Mouse (Mus musculus) CH12.LX (cell line): ENCODE data around the gene Adamtsl1. TPM values are rescaled to one million over a fixed set of nuclear protein-coding genes. Genes with fewer than 3 reads are reported as not detected.

ENCODE experiments used
- DNase-seq: peaks from one replicate; pipeline ENCODE4 v3.0.0-alpha.2; 2013; ENCODE audit errors: extremely low read depth
- H3K27ac ChIP-seq: 2 replicates; pipeline ENCODE4 v1.5.1; 2012; ENCODE audit warnings: low read depth, mild to moderate bottlenecking, control low read depth, moderate library complexity; ENCODE audit not compliant: insufficient read depth
- H3K27me3 ChIP-seq: replicated peaks from 2 replicates; pipeline ENCODE3; 2012; ENCODE audit warnings: inconsistent platforms
- H3K36me3 ChIP-seq, 2 experiments: replicated peaks in 1 of 2; 2 replicates each; pipeline versions ENCODE3 to v1.6.1; 2012; ENCODE audit warnings: inconsistent platforms in 1 of 2, low read length in 1 of 2, mild to moderate bottlenecking in 1 of 2, mixed read lengths in 1 of 2, moderate library complexity in 1 of 2; ENCODE audit not compliant: control insufficient read depth in 1 of 2, insufficient read depth in 1 of 2
- H3K4me1 ChIP-seq, 2 experiments: 2 replicates each; pipeline ENCODE4 v1.6.1; 2012; ENCODE audit warnings: inconsistent platforms in 1 of 2, moderate library complexity in 1 of 2; ENCODE audit not compliant: insufficient read depth in 2 of 2, control insufficient read depth in 1 of 2
- H3K4me2 ChIP-seq: 2 replicates; pipeline ENCODE4 v1.6.1; 2012; ENCODE audit warnings: low read depth, mild to moderate bottlenecking, control low read depth; ENCODE audit not compliant: poor library complexity, insufficient read depth, severe bottlenecking
- H3K4me3 ChIP-seq, 3 experiments: fragments of 150-350 bp in 1 of 3; sonication (generic) in 1 of 3; replicated peaks in 1 of 3; 2 replicates each; pipeline versions ENCODE3 to v1.5.1; 2011 to 2012; ENCODE audit warnings: low read depth in 2 of 3, low read length in 2 of 3, mild to moderate bottlenecking in 2 of 3, moderate library complexity in 2 of 3, control low read depth in 1 of 3, improper control_type of control experiment in 1 of 3, inconsistent platforms in 1 of 3, mixed read lengths in 1 of 3; ENCODE audit not compliant: poor library complexity in 1 of 3
- H3K79me2 ChIP-seq: replicated peaks from 2 replicates; pipeline ENCODE4 v1.6.1; 2012; ENCODE audit warnings: mild to moderate bottlenecking, moderate library complexity; ENCODE audit not compliant: control insufficient read depth, poor library complexity, insufficient read depth, severe bottlenecking; ENCODE audit errors: extremely low read depth
- H3K9ac ChIP-seq: 2 replicates; pipeline ENCODE4 v1.6.1; 2012; ENCODE audit warnings: low read depth, mild to moderate bottlenecking, control low read depth, moderate library complexity; ENCODE audit not compliant: insufficient read depth
- H3K9me3 ChIP-seq: replicated peaks from 2 replicates; pipeline ENCODE3; 2012; ENCODE audit warnings: low read length, inconsistent platforms, mixed read lengths
- CHD1 ChIP-seq: IDR thresholded peaks from 2 replicates; pipeline ENCODE4 v1.6.1; 2012; ENCODE audit warnings: low read depth, low read length, improper control_type of control experiment, inconsistent platforms
- CTCF ChIP-seq, 2 experiments: IDR thresholded peaks in 1 of 2; conservative IDR thresholded peaks in 1 of 2; 2 replicates each; pipeline ENCODE4 v1.5.1; 2011 to 2012; ENCODE audit warnings: low read depth in 2 of 2, low read length in 2 of 2, improper control_type of control experiment in 1 of 2, inconsistent platforms in 1 of 2, mild to moderate bottlenecking in 1 of 2, moderate library complexity in 1 of 2
- E2F4 ChIP-seq: IDR thresholded peaks from 2 replicates; pipeline ENCODE4 v1.6.1; 2011; ENCODE audit warnings: low read depth, low read length, improper control_type of control experiment; ENCODE audit not compliant: insufficient replicate concordance
- JUND ChIP-seq: conservative IDR thresholded peaks from 2 replicates; pipeline ENCODE4 v1.6.1; 2011; ENCODE audit warnings: low read depth, low read length, improper control_type of control experiment
- KAT2A ChIP-seq: IDR thresholded peaks from 2 replicates; pipeline ENCODE4 v1.6.1; 2012; ENCODE audit warnings: low read length, improper control_type of control experiment, inconsistent platforms; ENCODE audit not compliant: insufficient replicate concordance
- MAX ChIP-seq: IDR thresholded peaks from 2 replicates; pipeline ENCODE4 v1.6.1; 2011; ENCODE audit warnings: low read length, improper control_type of control experiment
- MAZ ChIP-seq: IDR thresholded peaks from 2 replicates; pipeline ENCODE4 v1.6.1; 2012; ENCODE audit warnings: low read depth, mild to moderate bottlenecking, inconsistent platforms, low read length, improper control_type of control experiment, moderate library complexity
- MEF2A ChIP-seq: IDR thresholded peaks from 2 replicates; pipeline ENCODE4 v1.6.1; 2014; ENCODE audit warnings: low read depth, mild to moderate bottlenecking, inconsistent platforms, low read length, improper control_type of control experiment, borderline replicate concordance
- NRF1 ChIP-seq: IDR thresholded peaks from 2 replicates; pipeline ENCODE4 v1.6.1; 2014; ENCODE audit warnings: low read depth, mild to moderate bottlenecking, inconsistent platforms, low read length, improper control_type of control experiment, moderate library complexity
- PAX5 ChIP-seq: IDR thresholded peaks from 2 replicates; pipeline ENCODE4 v1.6.1; 2012; ENCODE audit warnings: low read length, inconsistent platforms, mixed read lengths
- RAD21 ChIP-seq: IDR thresholded peaks from 2 replicates; pipeline ENCODE4 v1.6.1; 2011; ENCODE audit warnings: low read depth, mild to moderate bottlenecking, low read length, improper control_type of control experiment, moderate library complexity
- SIN3A ChIP-seq: IDR thresholded peaks from 2 replicates; pipeline ENCODE4 v1.6.1; 2012; ENCODE audit warnings: low read length, improper control_type of control experiment, inconsistent platforms
- SMC3 ChIP-seq: IDR thresholded peaks from 2 replicates; pipeline ENCODE4 v1.6.1; 2011; ENCODE audit warnings: low read depth, low read length, improper control_type of control experiment
- TCF12 ChIP-seq: IDR thresholded peaks from 2 replicates; pipeline ENCODE4 v1.6.1; 2014; ENCODE audit warnings: low read depth, mild to moderate bottlenecking, inconsistent platforms, low read length, improper control_type of control experiment
- UBTF ChIP-seq: IDR thresholded peaks from 2 replicates; pipeline ENCODE4 v1.6.1; 2012; ENCODE audit warnings: low read depth, mild to moderate bottlenecking, inconsistent platforms, low read length, improper control_type of control experiment, moderate library complexity
- ZC3H11A ChIP-seq: IDR thresholded peaks from 2 replicates; pipeline ENCODE4 v1.6.1; 2012; ENCODE audit warnings: low read depth, mild to moderate bottlenecking, inconsistent platforms, low read length, improper control_type of control experiment
- ZNF384 ChIP-seq: IDR thresholded peaks from 2 replicates; pipeline ENCODE4 v1.6.1; 2012; ENCODE audit warnings: low read depth, low read length, improper control_type of control experiment, inconsistent platforms
- dilution Hi-C: fragments of 300-500 bp; cut with MboI; formaldehyde crosslinking; loops from 2 replicates; pipeline ENCODE4 v1.14.3; 2020; ENCODE audit warnings: low sequenced_read_pairs; ENCODE audit not compliant: extremely low pct_unique_long_range_greater_than_20kb, extremely low pct_ligation_motif_present
- in situ Hi-C: fragments of 300-500 bp; cut with MboI; formaldehyde crosslinking; loops from 3 replicates; pipeline ENCODE4 v1.14.3; 2019; ENCODE audit warnings: low sequenced_read_pairs, low pct_ligation_motif_present, low pct_unique_long_range_greater_than_20kb, mixed read lengths
- polyA plus RNA-seq: library from polyadenylated mRNA; unstranded; fragments of >175 nt; gene quantifications from 2 replicates; pipeline ENCODE4 v1.2.1, GENCODE M21; 2012; ENCODE audit warnings: low read depth; ENCODE audit not compliant: insufficient read length
- total RNA-seq, 2 experiments: library from RNA; depleted of rRNA; stranded (reverse); fragments of 300-350 nt in 1 of 2; fragments of >200 nt in 1 of 2; gene quantifications; 2 replicates each; pipeline ENCODE4 v1.2.3; 2012 to 2014

Gene Adamtsl1
- total and polyA plus RNA-seq, 3 experiments, result not detected

DNA sequence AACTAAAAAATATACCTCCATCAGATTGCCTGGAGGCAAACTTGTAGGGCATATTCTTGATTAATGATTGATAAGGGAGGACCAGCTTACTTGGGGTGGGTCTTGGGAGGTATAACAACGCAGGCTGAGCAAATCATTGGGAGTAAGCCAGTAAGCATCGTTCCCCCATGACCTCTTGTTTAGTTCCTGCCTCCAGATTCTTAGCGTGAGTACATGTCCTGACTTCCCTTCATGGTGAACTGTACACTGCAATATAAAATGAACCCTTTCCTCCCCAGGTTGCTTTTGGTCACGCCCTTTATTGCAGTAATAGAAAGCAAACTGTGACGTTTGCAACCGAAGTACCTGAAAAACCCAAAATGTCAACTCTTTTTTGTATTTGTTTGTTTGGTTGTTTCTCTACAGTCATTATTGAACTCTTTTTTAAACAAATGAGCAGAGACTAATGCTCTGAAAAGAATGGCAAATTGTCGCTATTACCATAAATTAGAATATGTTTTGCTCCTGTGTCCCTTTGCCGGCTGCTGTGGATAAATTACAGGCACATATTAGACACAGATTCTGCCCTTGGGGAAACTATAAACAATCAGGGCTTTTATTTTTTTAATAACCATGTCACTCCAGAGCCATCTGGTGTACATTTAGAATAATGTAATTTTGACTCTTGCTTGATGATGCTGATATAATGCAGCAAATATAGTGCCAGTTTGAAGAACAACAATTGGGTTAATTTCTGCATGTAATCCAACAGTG is 310.2 kb downstream of the Adamtsl1 start:
- Histone ChIP-seq H3K36me3 (no peaks in the 10 kb centered on the region), H3K79me2 (no peaks in the 10 kb centered on the region), H3K9ac (no peak overlapping the region), H3K4me2 (no peak overlapping the region), H3K9me3 (peaks cover 43% of the 10 kb centered on the region), H3K4me3 (no peak overlapping the region), H3K27me3 (no peaks in the 10 kb centered on the region), H3K27ac (no peak overlapping the region), H3K4me1 (no peaks in the 10 kb centered on the region)
- in situ Hi-C loops, result no loop called here
- dilution Hi-C loops, result no loop called here
- no peak for DNase-seq
- TF ChIP-seq RAD21 (no peak), CTCF (conservative IDR thresholded peaks at IDR 0.05 in 1 of 2, IDR thresholded peaks at IDR 0.05 in 1 of 2; ENCODE audit: low read depth in 2 of 2, low read length in 2 of 2) (no peak), KAT2A (no peak), CHD1 (no peak), ZC3H11A (no peak), TCF12 (no peak), NRF1 (no peak)
- TF ChIP-seq, all 38 proteins: peak for 0

- TF ChIP-seq MAX (no peak), ZC3H11A (no peak), PAX5 (no peak), MEF2A (no peak), RAD21 (no peak), MAZ (no peak), UBTF (no peak), SIN3A (no peak), NRF1 (no peak), CTCF (conservative IDR thresholded peaks at IDR 0.05 in 1 of 2, IDR thresholded peaks at IDR 0.05 in 1 of 2; ENCODE audit: low read depth in 2 of 2, low read length in 2 of 2) (no peak), JUND (no peak), SMC3 (no peak), ZNF384 (no peak), E2F4 (no peak)
Observed at GRCm38 (mm10) chr4:85824705-85825085, 310.7 kb downstream of the Adamtsl1 start.

More at GRCm38 (mm10) chr4:85824705-85825085, 310.7 kb downstream of the Adamtsl1 start:
- peaks cover 44% of the 10 kb centered on the region for H3K9me3 ChIP-seq
- no peak overlapping the region for H3K9ac ChIP-seq
- H3K4me3 ChIP-seq, result no peak overlapping the region
- no peaks in the 10 kb centered on the region for H3K79me2 ChIP-seq
- in situ Hi-C loops (loop anchor here (25.0 kb wide), 1 partner anchor 713 kb away; no protein-coding TSS in a partner anchor), dilution Hi-C loops (no loop called here)
- H3K4me2 ChIP-seq, result no peak overlapping the region
- H3K4me1 ChIP-seq, result no peaks in the 10 kb centered on the region
- no peaks in the 10 kb centered on the region for H3K36me3 ChIP-seq
- H3K27ac ChIP-seq, result no peak overlapping the region
- DNase-seq, result no peak
- no peaks in the 10 kb centered on the region for H3K27me3 ChIP-seq
